Comparison of ENCODE assay signal across 9 mouse cellular contexts in the genomic region with DNA sequence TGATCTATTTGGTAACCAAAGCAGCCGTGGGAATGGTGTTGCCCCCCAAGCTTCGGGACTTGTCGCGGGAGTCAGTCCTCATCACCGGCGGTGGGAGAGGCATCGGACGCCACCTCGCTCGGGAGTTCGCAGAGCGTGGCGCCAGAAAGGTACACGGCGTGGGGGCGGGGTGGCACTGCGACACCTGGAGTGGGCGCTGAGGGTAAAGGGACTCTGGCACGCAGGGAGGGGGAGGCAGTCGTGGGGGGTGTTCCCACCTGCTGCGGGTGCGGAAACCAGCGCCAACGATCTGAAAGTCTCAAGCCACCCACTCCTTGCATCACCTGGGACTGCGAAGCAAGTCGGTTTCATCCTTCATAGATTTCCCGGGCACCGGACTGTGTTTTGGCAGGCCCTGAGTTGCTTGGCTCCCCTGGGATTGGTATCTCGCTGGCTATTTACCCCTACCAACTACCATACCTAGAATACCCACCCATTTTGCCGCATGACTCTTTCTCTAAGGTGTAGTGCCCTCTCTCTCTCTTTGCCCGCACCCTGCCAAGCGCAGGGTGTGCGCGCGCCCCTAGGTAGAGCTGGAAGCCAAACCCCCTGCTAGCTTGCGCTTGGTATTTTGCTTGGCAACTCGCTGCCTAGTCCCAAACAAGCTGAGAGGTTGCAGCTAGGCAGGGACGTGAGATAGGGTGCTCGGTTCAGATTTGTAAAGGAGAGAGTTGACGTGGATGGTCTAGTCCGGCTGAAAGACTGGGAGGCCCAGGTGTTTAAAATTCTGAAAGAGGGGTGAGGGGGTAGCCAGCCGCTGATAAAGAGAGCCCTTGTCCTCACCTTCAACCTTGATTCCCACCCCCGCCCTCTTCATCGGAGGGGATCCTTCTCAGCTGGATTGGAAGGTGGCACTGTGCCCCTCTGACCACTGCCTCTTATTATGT. TPM values are rescaled to one million over a fixed set of nuclear protein-coding genes. Genes with fewer than 3 reads are reported as not detected.
A peak's percentile ranks its signal among the peaks of the same experiment; 100 is the strongest.
DNase-seq lines count a peak whose midpoint lies in the region; ATAC-seq and TF ChIP-seq lines count a peak whose summit lies in the region.
"Had no signal": no experiment of that assay in that cellular context is flagged by ENCODE, and none has a peak within 500 bp of the region (broad histone marks: within the 10 kb centered on the region; RNA-seq: fewer than 3 reads in every experiment).

No protein-coding gene starts in this region.

- H3K27ac ChIP-seq in cerebellum, adult 2 months (ENCODE audit: insufficient read depth, low read length) = no peak overlapping the region
- H3K27ac ChIP-seq in forebrain, embryonic 15.5 days (replicated peaks) = no peak overlapping the region
- H3K27ac ChIP-seq in hindbrain, embryonic 13.5 days = peak overlapping the region; percentile 52
- H3K27ac ChIP-seq in limb, embryonic 15.5 days = peak overlapping the region; percentile 93

- TF ChIP-seq POLR2A in cerebellum, adult 2 months (IDR thresholded peaks at IDR 0.05; ENCODE audit: borderline replicate concordance, insufficient read depth, low read length) = no peak

- DNase-seq in cerebellum, adult 2 months = peak; percentile 28 to 43
- no peak for DNase-seq in cerebellum, adult 11 months
- DNase-seq in adrenal gland, postnatal 14 days = peak; percentile 57
- DNase-seq in naive thymus-derived CD4-positive, alpha-beta T cell, adult 2 months (ENCODE audit: low read depth) = peak; percentile 34
- DNase-seq in thymus, postnatal 0 days (ENCODE audit: low spot score) = peak; percentile 78

- no peak for TF ChIP-seq CTCF in cerebellum, adult 2 months (IDR thresholded peaks at IDR 0.05; ENCODE audit: borderline replicate concordance, insufficient read depth, low read depth, low read length)

- H3K9me3 ChIP-seq in forebrain, embryonic 15.5 days = no peaks in the 10 kb centered on the region
- no peaks in the 10 kb centered on the region for H3K9me3 ChIP-seq in hindbrain, embryonic 13.5 days
- no peaks in the 10 kb centered on the region for H3K9me3 ChIP-seq in limb, embryonic 15.5 days

- peak overlapping the region; percentile 58 for H3K4me3 ChIP-seq in cerebellum, adult 2 months (replicated peaks; ENCODE audit: insufficient read depth, low read depth, low read length)
- peak overlapping the region; percentile 45 for H3K4me3 ChIP-seq in forebrain, embryonic 15.5 days
- H3K4me3 ChIP-seq in hindbrain, embryonic 13.5 days = peak overlapping the region; percentile 49
- H3K4me3 ChIP-seq in limb, embryonic 15.5 days = peak overlapping the region; percentile 70

- ATAC-seq in forebrain, embryonic 15.5 days (replicated peaks) = peak; percentile 12; the same call in 1 of the 2 replicates
- ATAC-seq in hindbrain, embryonic 13.5 days (ENCODE audit: low FRiP score) = 0 out of 2 replicates have a peak, but pooled peaks have one; percentile 2
- ATAC-seq in limb, embryonic 15.5 days (ENCODE audit: insufficient number of reproducible peaks, low FRiP score, low TSS enrichment, low read depth) = no peak
- ATAC-seq: Patski had no signal

- WGBS in cerebellum, adult 2 months = 2% methylated on average over 44 of the region's 44 CpGs
- WGBS in forebrain, embryonic 15.5 days = 2% methylated on average over 44 of the region's 44 CpGs
- under 1% methylated on average over 43 of the region's 44 CpGs for WGBS in hindbrain, embryonic 13.5 days
- under 1% methylated on average over 43 of the region's 44 CpGs for WGBS in limb, embryonic 15.5 days

- no peaks in the 10 kb centered on the region for H3K27me3 ChIP-seq in cerebellum, adult 2 months (ENCODE audit: control insufficient read depth, insufficient read depth, low read length)
- H3K27me3 ChIP-seq in forebrain, embryonic 15.5 days = peaks cover 23% of the 10 kb centered on the region
- peaks cover 46% of the 10 kb centered on the region for H3K27me3 ChIP-seq in hindbrain, embryonic 13.5 days
- no peaks in the 10 kb centered on the region for H3K27me3 ChIP-seq in limb, embryonic 15.5 days
- H3K27me3 ChIP-seq: Patski had no signal

- H3K4me2 ChIP-seq in forebrain, embryonic 15.5 days (replicated peaks) = peak overlapping the region; percentile 77
- H3K4me2 ChIP-seq in hindbrain, embryonic 13.5 days = peak overlapping the region; percentile 87
- H3K4me2 ChIP-seq in limb, embryonic 15.5 days = peak overlapping the region; percentile 87

- peak overlapping the region; percentile 38 for H3K9ac ChIP-seq in forebrain, embryonic 15.5 days (replicated peaks)
- H3K9ac ChIP-seq in hindbrain, embryonic 13.5 days = peak overlapping the region; percentile 71
- H3K9ac ChIP-seq in limb, embryonic 15.5 days = peak overlapping the region; percentile 73

- no peaks in the 10 kb centered on the region for H3K36me3 ChIP-seq in forebrain, embryonic 15.5 days
- H3K36me3 ChIP-seq in hindbrain, embryonic 13.5 days = no peaks in the 10 kb centered on the region
- H3K36me3 ChIP-seq in limb, embryonic 15.5 days = peaks cover 7% of the 10 kb centered on the region; the same call in 1 of the 2 replicates

- H3K4me1 ChIP-seq in cerebellum, adult 2 months (ENCODE audit: control insufficient read depth, insufficient read depth, low read length) = peaks cover 10% of the 10 kb centered on the region; the same call in 1 of the 2 replicates
- peaks cover 23% of the 10 kb centered on the region for H3K4me1 ChIP-seq in forebrain, embryonic 15.5 days
- H3K4me1 ChIP-seq in hindbrain, embryonic 13.5 days (replicated peaks) = peaks cover 40% of the 10 kb centered on the region
- H3K4me1 ChIP-seq in limb, embryonic 15.5 days = peaks cover 59% of the 10 kb centered on the region

RNA-seq across cellular contexts. Expression of gene Dhrs3, which starts 1.2 kb away (rescaled TPM):
- 21.8 and 24.4 TPM in 2 replicates for polyA plus RNA-seq in cerebellum, adult 2 months (2012; rRNA removed)
- 78.1 and 95.5 TPM in 2 replicates for total RNA-seq in adrenal gland, postnatal 14 days (2021)
- 18.3 and 19.6 TPM in 2 replicates for polyA plus RNA-seq in forebrain, embryonic 15.5 days (2015; fragmentation: Nextera tagmentation; extraction: Ambion mirVana)
- polyA plus RNA-seq in hindbrain, embryonic 13.5 days (2015; fragmentation: Nextera tagmentation; extraction: Ambion mirVana) = 34.9 and 41.9 TPM in 2 replicates
- polyA plus RNA-seq in limb, embryonic 15.5 days (2015; fragmentation: Nextera tagmentation; extraction: Ambion mirVana) = 113 and 114 TPM in 2 replicates
- polyA plus RNA-seq in thymus, postnatal 0 days (2015; fragmentation: Nextera tagmentation; extraction: Ambion mirVana) = 129 and 131 TPM in 2 replicates

Comparison
In these comparisons a context has a peak if more than half of its experiments do, and no peak if none do; other contexts are left out.
1. H3K27ac ChIP-seq: peak in hindbrain, embryonic 13.5 days (single experiment) and limb, embryonic 15.5 days (single experiment); none in cerebellum, adult 2 months (single experiment) and forebrain, embryonic 15.5 days (single experiment).
2. Peak in every context shown above with its lines, with median percentiles within 50 percentile points of each other: H3K4me3 ChIP-seq, H3K4me2 ChIP-seq and H3K9ac ChIP-seq.